Mouse (Mus musculus) fat pad, adult 2 months (tissue): ENCODE results near the gene Nlrp14.
"Not testable (repeated sequence)": the region's sequence is repeated elsewhere in the genome, so short reads cannot be mapped to it uniquely, and the experiment has no call there.

Experiments used
- DNase-seq: peaks from one replicate; pipeline ENCODE4 v3.0.0-alpha.2; 2011; ENCODE audit warnings: low read depth, low spot score; ENCODE audit errors: extremely low read depth

The Nlrp14 gene

GRCm38 (mm10) chr7:107166690-107167089, at the start of gene Nlrp14:
TSS of gene Nlrp14 (plus strand) at chr7:107166990.
- no peak for DNase-seq

GRCm38 (mm10) chr7:107130983-107131382, 35.8 kb upstream of the Nlrp14 start, which contains the start of gene Olfr715:
TSS of gene Olfr715 (minus strand) at chr7:107131083.
- not testable (repeated sequence) for DNase-seq

- DNase-seq, result not testable (repeated sequence)
These were observed 28.8 kb upstream of the Nlrp14 start, which contains the start of gene Olfr716 for GRCm38 (mm10) chr7:107138027-107138426. TSS of gene Olfr716 (plus strand) at chr7:107138327.

- no peak for DNase-seq
These were observed 13.6 kb downstream of the Nlrp14 start for GRCm38 (mm10) chr7:107180406-107180805.

- no peak for DNase-seq
These were observed 35.0 kb downstream of the Nlrp14 start for GRCm38 (mm10) chr7:107201817-107202216.

- no peak for DNase-seq
These were observed 41.1 kb downstream of the Nlrp14 start for GRCm38 (mm10) chr7:107207843-107208242.

- DNase-seq, result no peak
These were observed 42.5 kb downstream of the Nlrp14 start, which contains the start of gene Rbmxl2 for GRCm38 (mm10) chr7:107209204-107209860. TSS of gene Rbmxl2 (plus strand) at chr7:107209445.

- DNase-seq, result no peak
These were observed 43.4 kb downstream of the Nlrp14 start for GRCm38 (mm10) chr7:107210126-107210576.

GRCm38 (mm10) chr7:107215723-107216122, 48.9 kb downstream of the Nlrp14 start:
- no peak for DNase-seq

GRCm38 (mm10) chr7:107216845-107217244, 50.1 kb downstream of the Nlrp14 start:
- DNase-seq, result no peak

GRCm38 (mm10) chr7:107236854-107237253, 70.1 kb downstream of the Nlrp14 start:
- no peak for DNase-seq

GRCm38 (mm10) chr7:107237498-107237897, 70.7 kb downstream of the Nlrp14 start:
- DNase-seq, result no peak

GRCm38 (mm10) chr7:107241371-107241883, 74.6 kb downstream of the Nlrp14 start:
- no peak for DNase-seq
